Mouse (Mus musculus) right cerebral cortex, adult 18-20 months (tissue): ENCODE measurements at regions not wholly inside any gene's neighbourhood (a gene's known extent, or its start where the extent isn't known, plus 50 kb on each side); places are given as distances from the start of the nearest gene placed in this dataset.
"Not testable (repeated sequence)": the region's sequence is repeated elsewhere in the genome, so short reads cannot be mapped to it uniquely, and the experiment has no call there.

ENCODE experiments used
- DNase-seq: peaks from one replicate; pipeline ENCODE4 v3.0.0; 2022; ENCODE audit warnings: mixed read lengths

DNA sequence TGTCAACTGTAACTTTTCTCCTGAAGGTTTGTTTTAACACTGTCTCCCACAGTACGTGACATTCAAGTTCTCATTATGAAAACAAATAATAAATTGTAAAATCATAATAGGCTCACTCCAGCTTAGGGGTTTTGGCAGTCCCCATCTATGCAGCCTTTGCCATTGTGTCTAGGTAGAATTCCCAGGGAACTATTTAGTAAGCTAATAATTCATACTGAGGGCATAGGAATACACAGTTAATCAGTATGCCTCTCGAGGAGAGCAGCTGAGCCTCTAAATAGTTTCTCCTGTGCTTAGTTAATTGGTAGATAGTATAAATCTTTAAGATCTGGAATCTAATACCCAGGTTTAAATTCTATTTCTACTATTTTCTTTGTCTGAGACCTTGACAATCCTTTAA is 191.7 kb downstream of the Tprg start:
- no peak for DNase-seq

DNA sequence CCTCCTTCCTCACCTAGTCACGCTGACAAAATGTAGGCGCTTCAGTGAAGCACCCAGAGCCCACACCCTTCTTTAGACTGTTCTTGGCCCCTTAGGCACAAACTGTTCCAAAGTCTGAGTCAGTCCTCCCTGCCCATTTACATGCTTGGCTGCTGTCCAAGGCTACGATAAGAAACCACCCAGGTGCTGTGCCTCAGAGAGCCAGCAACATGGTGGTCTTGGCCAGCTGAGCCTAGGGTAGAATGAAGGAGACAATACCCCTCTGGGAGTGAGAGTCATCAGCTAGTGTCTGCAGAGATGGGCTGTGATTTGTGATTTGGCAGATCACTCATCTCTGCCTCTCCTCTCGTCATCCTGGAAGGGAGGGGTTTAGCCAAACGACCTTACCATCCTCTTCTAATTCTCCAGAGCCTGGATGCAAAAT is 197.2 kb downstream of the Tprg start:
- peak; percentile 29 for DNase-seq

DNA sequence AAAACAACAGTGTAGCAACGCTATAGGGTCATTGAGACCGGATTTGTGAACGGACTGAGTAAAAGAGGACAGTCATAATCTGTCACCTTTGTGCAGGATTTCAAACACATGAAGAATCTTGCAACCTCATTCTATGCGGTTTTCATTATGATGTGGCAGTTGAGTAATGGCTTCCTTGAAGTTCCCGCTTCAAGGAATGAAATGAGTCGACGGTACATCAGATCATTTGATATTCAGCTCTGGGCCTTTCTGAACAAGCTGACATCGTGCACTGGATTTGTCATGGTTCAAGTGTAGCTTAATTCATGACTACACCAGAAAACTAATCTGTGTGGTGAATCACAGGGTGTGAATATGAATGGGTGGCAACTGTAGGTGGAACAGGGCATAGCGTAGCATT is 198.4 kb downstream of the Tprg start:
- peak; percentile 6 for DNase-seq

DNA sequence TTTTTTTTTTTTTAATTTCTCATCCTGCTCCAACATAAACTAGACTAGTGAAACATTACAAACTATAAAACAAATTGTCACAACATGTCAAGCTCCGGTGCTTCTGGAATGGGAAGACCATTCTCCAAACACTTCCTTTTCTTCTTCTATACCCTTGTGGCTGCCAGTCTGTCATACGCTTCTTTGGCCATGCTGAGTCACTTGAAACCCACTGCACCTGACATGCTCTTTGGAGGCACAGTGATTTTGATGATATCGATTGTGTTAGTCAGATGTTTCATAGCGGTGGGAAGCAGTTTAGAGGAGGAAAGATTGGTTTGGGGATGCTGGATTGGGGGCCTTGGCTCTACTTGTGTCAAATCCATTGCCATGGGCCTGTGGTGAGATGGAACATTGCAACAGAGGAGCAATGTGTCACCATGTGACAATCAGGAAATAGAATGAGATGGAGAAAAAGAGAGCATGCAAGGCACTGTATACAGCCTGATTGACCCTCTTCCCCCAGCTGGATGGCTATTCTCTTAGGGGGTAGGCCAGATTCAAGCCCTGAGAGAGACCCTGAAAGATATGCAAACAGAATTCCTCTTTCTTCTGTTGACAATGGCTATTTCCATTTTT is 197.0 kb upstream of the Trp63 start:
- no peak for DNase-seq

DNA sequence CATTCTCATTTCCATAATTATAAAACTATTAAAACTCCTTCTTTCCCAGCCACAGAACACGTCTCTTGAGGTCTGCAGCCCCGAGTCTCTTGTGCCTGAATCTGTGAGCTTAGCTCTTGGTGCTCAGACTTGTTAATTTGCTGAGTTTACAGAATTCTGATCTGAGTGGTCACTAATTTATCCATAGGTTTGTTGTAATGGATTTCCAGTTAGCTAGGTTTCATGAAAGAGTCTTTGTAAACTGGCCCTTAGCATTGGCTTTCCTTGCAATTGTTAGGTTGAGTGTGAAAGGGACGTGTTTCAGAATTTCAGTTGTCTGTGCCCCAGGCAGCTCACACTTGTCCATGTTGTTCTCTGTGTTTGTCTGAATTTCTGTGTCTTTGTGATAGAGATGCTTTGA is 192.7 kb upstream of the Trp63 start:
- no peak for DNase-seq

DNA sequence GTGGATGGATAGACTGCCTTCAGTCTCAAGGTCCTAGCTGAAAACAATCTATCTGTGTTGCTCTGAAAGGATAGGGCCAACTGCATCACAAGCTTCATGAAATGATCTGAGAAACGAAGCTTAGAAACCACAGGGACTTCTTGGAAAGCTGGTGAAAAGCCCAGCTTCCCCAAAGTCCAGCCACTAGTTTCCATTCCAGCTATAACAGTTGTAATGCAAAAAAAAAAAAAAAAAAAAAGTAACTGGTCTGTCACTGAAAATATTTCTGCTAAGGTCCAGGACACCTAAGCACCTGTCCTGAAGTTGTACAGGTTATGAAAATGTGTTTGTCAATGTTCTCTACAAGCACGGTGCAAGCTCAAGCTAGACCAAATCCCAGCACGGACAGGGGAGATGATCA is 189.4 kb upstream of the Trp63 start:
- no peak for DNase-seq

DNA sequence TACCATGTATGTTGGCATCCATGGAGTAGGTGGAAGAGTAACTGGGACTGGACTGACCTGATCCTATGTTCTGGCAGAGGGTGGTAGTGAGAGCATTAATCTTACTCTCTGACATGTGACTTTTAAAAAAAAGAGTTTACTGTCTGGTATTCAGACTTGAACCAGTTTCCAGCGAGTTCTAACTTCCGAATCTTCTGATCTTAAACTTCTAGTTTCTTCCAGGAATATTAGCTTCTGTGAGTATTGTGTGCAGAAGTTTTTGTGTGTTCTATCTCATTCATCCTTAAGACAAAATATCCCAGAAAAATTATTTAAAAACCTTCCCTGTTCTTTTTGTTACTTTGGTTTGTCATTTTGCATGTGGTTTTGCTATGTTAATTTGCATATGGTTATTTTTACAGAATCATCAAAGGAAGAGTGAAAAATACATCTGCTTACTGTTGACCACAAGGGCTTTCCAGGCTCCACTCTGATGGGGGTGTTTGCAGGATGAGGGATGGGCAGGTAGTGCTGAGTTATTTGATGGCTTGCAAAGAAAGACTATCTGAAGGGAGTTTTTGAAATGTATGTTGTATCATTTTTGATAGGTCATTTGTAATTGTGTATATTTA is 187.9 kb upstream of the Trp63 start:
- no peak for DNase-seq

DNA sequence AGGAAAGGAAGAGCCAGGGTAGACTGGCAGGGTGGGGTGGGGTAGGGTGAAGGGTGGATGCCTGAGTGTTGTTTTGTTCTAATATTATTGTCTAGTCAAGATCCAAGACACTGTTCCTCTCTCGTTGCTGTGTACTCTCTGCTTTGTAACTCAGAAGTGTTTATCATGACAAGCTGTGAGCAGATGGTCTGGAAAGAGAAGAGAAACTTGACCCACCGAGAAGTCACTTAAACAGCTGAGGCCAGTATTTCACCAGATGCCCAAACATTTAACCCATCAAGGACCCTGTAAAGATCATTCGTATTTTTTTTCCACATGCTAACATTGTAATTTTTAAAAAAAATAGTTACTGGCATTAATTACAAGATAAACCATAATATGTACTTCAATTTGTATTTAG is 178.7 kb upstream of the Trp63 start:
- no peak for DNase-seq

DNA sequence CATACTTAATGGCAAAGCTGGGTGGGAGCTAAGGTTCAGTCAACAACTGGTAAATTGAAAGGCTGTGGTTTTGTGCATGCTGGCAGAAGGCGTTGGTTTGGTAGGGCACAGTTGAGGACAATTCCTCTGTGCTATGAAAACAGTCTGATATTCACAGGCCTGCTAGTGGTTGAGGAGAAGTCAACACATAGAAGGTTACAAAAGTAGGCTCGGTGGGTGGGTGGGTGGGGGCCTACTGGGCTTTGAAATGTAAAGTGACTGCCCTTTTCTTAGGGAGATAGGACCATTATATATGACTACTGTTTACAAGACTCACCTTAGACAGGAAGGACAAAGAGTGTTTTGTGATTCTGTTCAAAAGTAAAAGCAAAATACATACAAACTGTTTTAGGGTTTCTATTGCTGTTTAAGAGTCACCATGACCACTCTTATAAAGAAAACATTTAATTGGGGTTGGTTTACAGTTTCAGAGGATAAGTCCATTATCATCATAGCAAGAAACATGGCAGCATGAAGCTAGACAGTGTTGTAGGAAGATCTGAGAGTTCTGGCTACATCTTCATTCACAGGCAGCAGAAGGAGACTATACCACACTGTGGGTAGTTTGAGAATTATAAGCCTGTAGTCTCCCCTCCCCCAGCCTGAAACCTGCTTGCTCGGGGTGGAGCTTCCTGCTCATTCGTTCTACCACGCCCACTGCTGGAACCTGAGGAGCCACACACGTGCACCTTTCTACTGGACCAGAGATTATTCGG is 166.3 kb upstream of the Trp63 start:
- no peak for DNase-seq

DNA sequence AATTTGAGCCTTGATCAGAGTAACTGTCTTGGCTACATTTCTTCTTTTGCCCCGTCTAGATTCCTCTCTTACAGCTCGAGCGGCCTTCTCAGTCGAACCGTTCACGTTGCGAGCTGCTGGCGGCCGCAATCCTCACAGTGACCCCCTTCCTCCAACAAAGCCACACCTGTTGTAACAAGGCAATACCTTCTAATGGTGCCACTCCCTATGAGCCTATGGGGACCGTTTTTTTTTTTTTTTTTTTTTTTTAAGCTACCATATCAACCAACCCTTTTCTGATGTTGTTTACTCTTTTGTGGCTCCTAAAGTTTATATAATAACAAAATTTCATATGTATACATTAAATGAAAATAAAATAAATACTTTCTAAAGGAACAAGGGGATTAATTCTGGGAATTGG is 160.4 kb upstream of the Trp63 start:
- DNase-seq = not testable (repeated sequence)

DNA sequence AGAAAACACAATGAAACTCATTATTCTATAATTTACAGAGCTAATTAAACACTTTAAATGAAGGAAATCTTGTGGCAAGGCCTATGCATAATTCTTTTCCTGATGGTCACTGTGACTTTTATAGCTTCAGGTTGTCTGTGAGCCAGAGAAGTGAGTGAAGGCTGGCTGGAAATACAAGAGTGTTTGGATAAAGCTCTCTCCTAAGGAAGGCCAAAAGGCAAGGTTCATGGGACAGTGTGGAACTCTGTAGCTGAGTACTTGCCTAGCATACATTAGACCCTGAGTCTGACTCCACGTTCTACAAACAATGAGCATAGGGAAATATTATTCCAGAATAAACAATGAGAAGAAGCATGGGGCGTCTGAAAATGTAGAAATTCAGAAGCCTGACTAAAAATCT is 159.9 kb upstream of the Trp63 start:
- DNase-seq = no peak

DNA sequence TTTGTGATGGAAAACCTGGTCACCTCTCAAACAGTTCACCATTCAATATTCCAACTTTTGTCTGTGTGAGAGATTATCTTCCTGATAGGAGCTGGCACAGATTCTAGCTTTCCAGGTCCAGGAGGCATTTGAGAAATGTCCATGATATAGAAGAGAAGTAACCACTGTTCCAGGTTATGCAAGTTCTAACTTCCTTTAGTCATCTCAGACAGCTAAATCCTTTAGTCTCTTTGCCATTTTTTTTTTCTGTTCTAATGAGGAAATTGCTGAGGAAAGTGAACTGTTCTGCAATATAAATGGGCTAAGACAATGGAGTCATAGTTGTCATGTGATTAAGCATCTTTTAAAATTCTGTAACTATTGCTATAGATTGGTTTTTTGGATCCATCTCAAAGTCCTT is 155.7 kb upstream of the Trp63 start:
- DNase-seq = no peak

DNA sequence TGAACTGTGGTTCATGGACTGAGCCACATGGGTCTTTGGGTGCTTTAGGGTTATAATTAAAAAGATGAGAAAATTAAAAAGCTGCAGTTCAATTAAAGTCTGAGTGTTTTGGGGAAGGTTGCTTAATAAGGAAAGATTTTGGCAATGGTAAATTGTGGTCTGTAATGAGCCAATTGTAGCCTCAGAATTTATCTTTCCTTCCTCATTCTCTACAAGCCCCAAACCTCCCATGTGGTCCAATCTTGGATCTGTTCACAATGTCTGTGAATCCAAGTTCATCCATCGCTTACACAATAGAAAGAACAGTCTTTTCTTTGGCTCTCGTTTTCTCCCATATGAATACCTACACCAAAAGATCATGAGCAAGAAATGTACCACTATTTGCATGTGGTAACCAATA is 155.2 kb upstream of the Trp63 start:
- no peak for DNase-seq

DNA sequence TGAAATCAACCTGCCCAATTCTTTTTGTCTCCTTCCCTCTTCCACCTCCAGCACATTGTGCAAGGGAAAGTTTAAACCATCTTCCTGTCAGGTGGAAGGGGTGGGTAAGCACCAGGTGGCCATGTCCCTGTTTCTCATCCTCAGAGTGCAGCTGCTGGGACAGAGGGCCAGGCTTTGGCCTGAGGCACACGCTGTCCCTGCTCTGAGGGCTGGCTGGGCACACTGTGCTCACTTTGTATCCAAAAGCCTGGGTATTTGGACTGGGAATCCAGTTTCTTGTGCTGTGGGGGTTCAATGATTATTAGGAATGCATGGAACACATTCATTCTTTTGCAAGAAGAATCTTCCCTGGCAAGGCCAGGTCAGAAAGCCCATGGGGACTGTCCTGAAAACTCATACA is 153.9 kb upstream of the Trp63 start:
- DNase-seq = peak; percentile 19

DNA sequence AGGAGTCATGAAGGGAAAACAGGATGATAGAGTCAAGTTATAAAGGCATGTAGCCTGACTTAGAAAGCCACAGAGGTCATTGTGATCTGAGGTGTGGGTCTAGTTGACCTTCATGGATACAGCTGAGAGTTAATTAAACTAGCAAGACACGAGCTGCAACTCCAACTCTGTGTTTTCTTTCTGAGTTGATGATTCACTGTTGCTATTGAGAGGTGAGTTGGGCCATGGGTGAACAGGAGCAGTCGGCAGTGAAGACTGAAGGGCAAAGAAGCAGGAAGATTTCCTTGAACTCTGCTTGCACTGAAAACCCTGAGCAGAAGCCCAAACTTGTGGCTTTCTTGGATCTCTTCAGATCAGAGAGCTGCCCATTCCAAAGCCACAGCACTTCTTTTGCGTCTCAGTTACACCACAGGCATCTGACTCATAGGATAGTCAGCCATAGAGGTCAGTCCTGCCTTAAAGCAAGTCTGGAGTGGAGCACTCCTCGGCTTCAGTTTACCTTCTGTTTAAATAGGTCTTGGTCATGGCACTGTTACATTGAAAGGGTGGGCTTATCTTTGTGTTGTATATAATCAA is 151.7 kb upstream of the Trp63 start:
- DNase-seq = no peak

DNA sequence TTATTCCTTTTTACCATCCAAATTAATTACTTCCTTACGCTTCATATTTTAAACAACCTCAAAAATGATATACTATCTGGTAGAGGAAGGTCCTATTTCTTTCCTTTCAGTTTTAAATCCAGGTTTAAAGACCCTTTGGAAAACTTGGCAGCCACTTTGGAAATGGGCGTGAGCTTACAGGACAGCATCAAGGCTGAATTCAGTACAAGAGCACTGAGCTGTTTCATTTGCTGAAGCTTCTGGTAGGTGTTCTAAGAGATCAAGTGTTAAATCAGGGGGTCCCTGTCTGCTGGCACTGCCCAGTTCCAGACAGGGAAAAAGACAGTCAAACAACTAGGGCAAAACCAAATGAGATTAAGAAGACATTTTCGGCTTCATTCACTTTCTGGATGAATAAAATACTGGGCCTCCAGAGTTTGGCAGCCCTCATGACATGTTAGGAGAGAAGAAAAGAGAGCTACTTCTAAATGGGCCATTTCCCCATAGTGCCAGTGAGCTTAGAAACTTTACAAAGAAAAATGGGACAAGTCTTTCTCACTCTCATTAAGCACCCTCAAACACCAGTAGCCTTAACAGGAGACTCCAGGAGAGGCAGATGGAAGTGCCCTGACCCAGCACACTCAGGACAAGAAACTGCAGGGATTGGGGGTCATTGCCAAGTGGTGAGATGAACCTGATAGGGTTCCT is 150.9 kb upstream of the Trp63 start:
- peak; percentile 5 for DNase-seq

DNA sequence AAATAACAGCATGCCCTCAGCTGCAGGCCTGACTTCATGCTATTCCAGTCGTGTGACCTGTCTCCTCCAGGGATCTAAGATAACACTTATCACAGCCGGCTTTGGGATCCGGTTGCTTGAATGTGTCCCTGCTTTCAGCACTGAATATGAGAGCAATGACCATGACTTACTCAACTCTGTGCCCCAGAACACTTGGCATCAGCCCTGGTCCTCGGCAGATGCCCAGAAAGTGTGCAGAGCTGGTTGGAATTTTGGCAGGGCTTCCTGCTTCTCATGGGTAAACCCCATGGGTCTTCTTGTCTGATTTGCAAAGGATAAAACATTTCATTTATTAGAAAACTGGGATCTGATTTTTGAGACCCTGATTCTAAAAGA is 150.4 kb upstream of the Trp63 start:
- peak; percentile 20 for DNase-seq

DNA sequence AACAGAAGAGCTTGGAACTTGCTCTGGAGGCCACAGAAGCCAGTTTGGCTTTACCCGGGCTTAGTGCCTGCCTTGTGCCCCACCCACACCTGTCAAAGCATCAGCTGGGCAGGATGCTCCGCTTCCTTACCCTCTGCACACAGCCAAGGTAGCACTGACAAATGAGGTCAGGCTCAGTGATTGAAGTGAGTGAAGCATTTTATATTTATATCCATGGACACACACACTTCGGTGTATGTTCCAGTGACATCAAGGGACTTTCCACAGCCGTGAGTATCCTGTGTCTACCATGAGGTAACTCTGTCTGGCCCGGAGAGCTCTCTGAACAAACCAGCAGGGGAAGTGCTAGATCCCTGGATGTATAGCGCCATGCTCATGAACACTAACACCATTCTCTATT is 147.0 kb upstream of the Trp63 start:
- no peak for DNase-seq

DNA sequence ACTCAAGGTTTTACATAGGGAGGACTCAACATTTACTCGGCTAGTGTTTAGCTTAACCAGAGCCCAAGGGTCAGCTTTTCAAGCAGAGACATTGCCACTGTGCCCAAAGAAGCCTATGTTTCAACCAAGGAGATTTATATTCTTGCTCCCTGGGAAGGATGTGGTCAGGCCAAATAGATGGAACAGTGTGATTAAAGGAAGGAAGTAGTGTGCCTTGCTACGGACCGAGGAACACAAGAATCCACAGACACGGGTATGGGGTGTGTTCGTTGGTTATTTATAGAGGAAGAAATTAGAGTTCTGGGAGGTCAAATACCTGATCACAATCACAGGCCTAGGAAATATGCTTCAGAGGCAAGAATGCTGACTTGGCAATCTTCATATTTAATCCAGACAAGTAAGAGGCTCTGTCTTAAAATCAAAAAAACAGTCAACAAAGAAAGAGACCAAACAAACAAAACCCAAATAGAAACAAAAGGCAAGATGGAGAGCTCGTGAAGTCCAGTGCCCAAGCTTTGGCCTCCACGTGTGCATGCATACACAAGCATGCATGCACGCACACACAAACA is 133.9 kb upstream of the Trp63 start:
- no peak for DNase-seq

DNA sequence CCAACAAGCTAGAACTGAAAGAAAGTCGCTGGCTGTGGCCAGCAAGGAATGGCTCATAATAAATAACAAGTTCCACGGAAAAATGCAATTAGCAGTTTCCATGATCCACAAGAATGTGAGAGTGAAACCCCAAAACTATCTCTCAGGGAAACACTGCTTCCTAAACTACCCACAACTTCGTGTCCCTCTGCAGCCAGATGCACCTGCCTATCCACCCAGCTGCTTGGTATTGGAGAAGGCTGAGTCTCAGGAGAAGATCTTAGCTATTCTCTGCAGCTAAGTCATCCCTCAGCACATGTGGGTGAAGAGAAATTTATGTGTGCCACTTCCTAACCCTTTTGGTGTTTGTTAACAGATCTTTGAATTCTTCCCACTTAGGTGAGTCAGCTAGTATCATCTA is 126.4 kb upstream of the Trp63 start:
- DNase-seq = no peak

DNA sequence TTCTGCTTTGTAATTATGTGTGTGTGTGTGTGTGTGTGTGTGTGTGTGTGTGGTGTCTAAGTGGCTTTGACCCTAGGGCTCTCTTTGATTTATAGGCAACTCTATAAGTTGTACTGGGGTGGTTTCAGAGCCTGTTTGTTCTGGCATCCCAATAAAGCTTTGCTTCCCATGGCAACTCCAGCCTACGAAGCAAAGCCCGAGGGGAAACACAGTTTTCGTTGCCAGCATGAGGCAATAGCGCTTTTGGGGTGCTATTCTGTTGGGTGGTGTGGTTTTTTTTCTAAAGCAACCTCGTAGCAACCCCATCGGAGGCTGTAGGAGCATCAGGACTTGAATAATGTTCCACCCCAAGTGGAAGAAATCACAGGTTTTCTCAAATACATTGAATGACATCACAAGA is 103.3 kb upstream of the Trp63 start:
- no peak for DNase-seq

DNA sequence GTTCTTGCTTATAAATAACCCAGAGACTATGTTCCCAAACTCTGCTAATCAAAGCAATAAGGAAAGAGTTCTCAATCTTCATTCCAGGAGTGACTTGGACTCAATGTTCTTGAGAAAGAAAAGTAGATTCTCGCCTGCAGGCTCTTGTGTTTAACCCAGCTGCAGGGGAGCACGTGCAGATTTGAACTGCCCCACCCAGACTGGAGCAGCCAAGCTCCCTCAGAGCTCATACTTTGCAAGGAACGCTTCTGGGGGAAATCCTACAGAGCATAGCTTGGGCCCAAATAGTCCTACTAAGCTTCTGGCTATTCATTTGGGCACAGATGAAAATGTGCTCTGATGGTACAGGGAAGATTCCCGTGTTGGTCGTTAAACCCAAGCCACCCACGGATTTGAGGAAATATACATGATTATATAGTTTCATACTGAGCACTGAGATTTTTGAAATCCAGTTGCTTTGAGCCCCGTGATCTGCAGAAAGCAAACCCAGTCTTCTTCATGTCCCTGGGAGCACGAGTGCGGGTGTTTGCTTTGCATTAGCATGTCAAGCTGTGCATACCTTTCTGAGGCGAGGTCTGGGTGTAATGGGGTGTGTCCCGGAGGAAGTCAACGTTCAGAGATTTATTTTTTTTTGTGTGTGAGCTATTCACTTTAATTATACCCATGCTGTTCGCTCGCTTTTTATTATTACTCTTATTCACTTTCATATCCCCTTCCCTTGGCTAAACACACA is 99.1 kb upstream of the Trp63 start:
- DNase-seq = no peak

DNA sequence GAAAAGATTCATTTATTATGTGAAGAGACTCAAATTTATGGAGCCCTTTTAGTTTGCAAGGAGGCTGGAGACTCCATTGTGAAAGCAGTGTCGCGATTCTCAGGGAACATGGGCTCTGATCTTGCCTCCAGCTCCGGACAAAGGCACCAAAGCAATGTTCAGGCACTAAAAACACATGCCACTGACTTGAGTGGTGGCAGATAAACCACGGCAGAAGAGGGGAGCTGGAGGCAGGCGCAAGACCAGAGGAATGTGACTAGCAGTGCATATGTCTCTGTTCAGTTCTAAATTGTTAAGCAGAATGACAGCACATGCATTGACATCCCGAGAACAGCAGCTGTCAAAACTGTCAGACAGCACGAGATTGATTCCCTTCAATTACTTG is 98.5 kb upstream of the Trp63 start:
- DNase-seq = no peak
